Mouse (Mus musculus): ENCODE data around the gene Kremen1. TPM values are rescaled to one million over a fixed set of nuclear protein-coding genes. Genes with fewer than 3 reads are reported as not detected.

The Kremen1 gene
- polyA plus RNA-seq, 1 experiment from 2014 or later, result 18.6 TPM

GRCm38 (mm10) chr11:5271274-5272065 is 10.1 kb upstream of the Kremen1 start:
- Histone ChIP-seq H3K9ac (ENCODE audit: low read length) (no peak overlapping the region), H3K9me3 (ENCODE audit: control insufficient read depth, low read length) (no peaks in the 10 kb centered on the region), H3K27ac (ENCODE audit: low read length) (no peak overlapping the region), H3K36me3 (ENCODE audit: control insufficient read depth, insufficient read depth, low read length) (no peaks in the 10 kb centered on the region), H3K4me1 (replicated peaks; ENCODE audit: control insufficient read depth, insufficient read depth, low read length) (no peaks in the 10 kb centered on the region), H3K4me3 (ENCODE audit: low read length) (no peak overlapping the region), H3K4me2 (ENCODE audit: low read depth, low read length) (no peak overlapping the region), H3K27me3 (ENCODE audit: control insufficient read depth, insufficient read depth, low read depth, low read length) (no peaks in the 10 kb centered on the region)
- no peak for ATAC-seq (ENCODE audit: low read depth)
- 60% methylated on average over 9 of the region's 9 CpGs for WGBS

- Histone ChIP-seq H3K9ac (ENCODE audit: low read length) (no peak overlapping the region), H3K4me1 (replicated peaks; ENCODE audit: control insufficient read depth, insufficient read depth, low read length) (no peaks in the 10 kb centered on the region), H3K36me3 (ENCODE audit: control insufficient read depth, insufficient read depth, low read length) (no peaks in the 10 kb centered on the region), H3K9me3 (ENCODE audit: control insufficient read depth, low read length) (no peaks in the 10 kb centered on the region), H3K27me3 (ENCODE audit: control insufficient read depth, insufficient read depth, low read depth, low read length) (no peaks in the 10 kb centered on the region), H3K4me3 (ENCODE audit: low read length) (no peak overlapping the region), H3K27ac (ENCODE audit: low read length) (no peak overlapping the region), H3K4me2 (ENCODE audit: low read depth, low read length) (no peak overlapping the region)
- 87% methylated on average over 8 of the region's 8 CpGs for WGBS
- ATAC-seq (ENCODE audit: low read depth), result no peak
These were observed 8.6 kb upstream of the Kremen1 start for GRCm38 (mm10) chr11:5269846-5270461.

- Histone ChIP-seq H3K4me1 (replicated peaks; ENCODE audit: control insufficient read depth, insufficient read depth, low read length) (peaks cover 6% of the 10 kb centered on the region), H3K27ac (ENCODE audit: low read length) (no peak overlapping the region), H3K9me3 (ENCODE audit: control insufficient read depth, low read length) (no peaks in the 10 kb centered on the region), H3K27me3 (ENCODE audit: control insufficient read depth, insufficient read depth, low read depth, low read length) (no peaks in the 10 kb centered on the region), H3K9ac (ENCODE audit: low read length) (no peak overlapping the region), H3K4me2 (ENCODE audit: low read depth, low read length) (no peak overlapping the region), H3K4me3 (ENCODE audit: low read length) (no peak overlapping the region), H3K36me3 (ENCODE audit: control insufficient read depth, insufficient read depth, low read length) (no peaks in the 10 kb centered on the region)
- ATAC-seq (ENCODE audit: low read depth), result no peak
- WGBS, result 79% methylated on average over 8 of the region's 8 CpGs
These were observed 4.4 kb upstream of the Kremen1 start for GRCm38 (mm10) chr11:5265764-5266163.

- ATAC-seq (ENCODE audit: low read depth), result peak; percentile 16; the same call in 1 of the 2 replicates
- WGBS, result 43% methylated on average over 26 of the region's 26 CpGs
These were observed 1.8 kb upstream of the Kremen1 start for GRCm38 (mm10) chr11:5263078-5263730.

GRCm38 (mm10) chr11:5260942-5261459 is 357 bp downstream of the Kremen1 start:
- Histone ChIP-seq H3K4me2 (ENCODE audit: low read depth, low read length) (peak overlapping the region; percentile 75), H3K4me1 (replicated peaks; ENCODE audit: control insufficient read depth, insufficient read depth, low read length) (peaks cover 25% of the 10 kb centered on the region), H3K27ac (ENCODE audit: low read length) (peak overlapping the region; percentile 63), H3K9ac (ENCODE audit: low read length) (peak overlapping the region; percentile 92), H3K9me3 (ENCODE audit: control insufficient read depth, low read length) (no peaks in the 10 kb centered on the region), H3K36me3 (ENCODE audit: control insufficient read depth, insufficient read depth, low read length) (no peaks in the 10 kb centered on the region), H3K27me3 (ENCODE audit: control insufficient read depth, insufficient read depth, low read depth, low read length) (no peaks in the 10 kb centered on the region), H3K4me3 (ENCODE audit: low read length) (peak overlapping the region; percentile 86)
- peak; percentile 39 for ATAC-seq (ENCODE audit: low read depth)
- WGBS, result 1% methylated on average over 42 of the region's 42 CpGs

More at GRCm38 (mm10) chr11:5263078-5263730, 1.8 kb upstream of the Kremen1 start:
- Histone ChIP-seq H3K27me3 (ENCODE audit: control insufficient read depth, insufficient read depth, low read depth, low read length) (no peaks in the 10 kb centered on the region), H3K4me3 (ENCODE audit: low read length) (no peak overlapping the region), H3K36me3 (ENCODE audit: control insufficient read depth, insufficient read depth, low read length) (no peaks in the 10 kb centered on the region), H3K4me2 (ENCODE audit: low read depth, low read length) (no peak overlapping the region), H3K27ac (ENCODE audit: low read length) (peak overlapping the region; percentile 86), H3K9me3 (ENCODE audit: control insufficient read depth, low read length) (no peaks in the 10 kb centered on the region), H3K9ac (ENCODE audit: low read length) (0 out of 2 replicates have a peak overlapping the region, but pooled peaks have one; percentile 28), H3K4me1 (replicated peaks; ENCODE audit: control insufficient read depth, insufficient read depth, low read length) (peaks cover 14% of the 10 kb centered on the region)

- Histone ChIP-seq H3K9ac (ENCODE audit: low read length) (peak overlapping the region; percentile 92), H3K4me2 (ENCODE audit: low read depth, low read length) (peak overlapping the region; percentile 75), H3K4me3 (ENCODE audit: low read length) (peak overlapping the region; percentile 86), H3K27ac (ENCODE audit: low read length) (no peak overlapping the region), H3K27me3 (ENCODE audit: control insufficient read depth, insufficient read depth, low read depth, low read length) (no peaks in the 10 kb centered on the region), H3K4me1 (replicated peaks; ENCODE audit: control insufficient read depth, insufficient read depth, low read length) (peaks cover 28% of the 10 kb centered on the region), H3K36me3 (ENCODE audit: control insufficient read depth, insufficient read depth, low read length) (no peaks in the 10 kb centered on the region), H3K9me3 (ENCODE audit: control insufficient read depth, low read length) (no peaks in the 10 kb centered on the region)
- ATAC-seq (ENCODE audit: low read depth), result no peak
- 36% methylated on average over 10 of the region's 10 CpGs for WGBS
These were observed 1.3 kb downstream of the Kremen1 start for GRCm38 (mm10) chr11:5259944-5260598.

- Histone ChIP-seq H3K4me2 (ENCODE audit: low read depth, low read length) (no peak overlapping the region), H3K27me3 (ENCODE audit: control insufficient read depth, insufficient read depth, low read depth, low read length) (no peaks in the 10 kb centered on the region), H3K27ac (ENCODE audit: low read length) (no peak overlapping the region), H3K9ac (ENCODE audit: low read length) (no peak overlapping the region), H3K36me3 (ENCODE audit: control insufficient read depth, insufficient read depth, low read length) (no peaks in the 10 kb centered on the region), H3K9me3 (ENCODE audit: control insufficient read depth, low read length) (no peaks in the 10 kb centered on the region), H3K4me3 (ENCODE audit: low read length) (no peak overlapping the region), H3K4me1 (replicated peaks; ENCODE audit: control insufficient read depth, insufficient read depth, low read length) (peaks cover 28% of the 10 kb centered on the region)
- WGBS, result 90% methylated on average over 6 of the region's 6 CpGs
- no peak for ATAC-seq (ENCODE audit: low read depth)
These were observed 3.3 kb downstream of the Kremen1 start for GRCm38 (mm10) chr11:5258036-5258435.

GRCm38 (mm10) chr11:5257151-5257862 is 4.1 kb downstream of the Kremen1 start:
- Histone ChIP-seq H3K27ac (ENCODE audit: low read length) (no peak overlapping the region), H3K36me3 (ENCODE audit: control insufficient read depth, insufficient read depth, low read length) (no peaks in the 10 kb centered on the region), H3K9me3 (ENCODE audit: control insufficient read depth, low read length) (no peaks in the 10 kb centered on the region), H3K4me3 (ENCODE audit: low read length) (no peak overlapping the region), H3K4me2 (ENCODE audit: low read depth, low read length) (no peak overlapping the region), H3K27me3 (ENCODE audit: control insufficient read depth, insufficient read depth, low read depth, low read length) (no peaks in the 10 kb centered on the region), H3K9ac (ENCODE audit: low read length) (no peak overlapping the region), H3K4me1 (replicated peaks; ENCODE audit: control insufficient read depth, insufficient read depth, low read length) (peaks cover 26% of the 10 kb centered on the region)
- ATAC-seq (ENCODE audit: low read depth), result no peak
- 67% methylated on average over 13 of the region's 13 CpGs for WGBS
